Mouse (Mus musculus) Patski (cell line): ENCODE data around the gene Arhgef26. TPM values are rescaled to one million over a fixed set of nuclear protein-coding genes. Genes with fewer than 3 reads are reported as not detected.

Source experiments
- ATAC-seq: fragments of 100-300 bp; one replicate; pipeline ENCODE4 v1.8.0; 2021
- CTCF ChIA-PET: fragments of 350-600 bp; sonication (Branson Sonifier 250); formaldehyde crosslinking; loops from one replicate; lab custom pipeline; 2022; ENCODE audit warnings: inconsistent platforms; lab: Charles Lee
- POLR2A ChIA-PET: fragments of 350-600 bp; sonication (Branson Sonifier 250); formaldehyde crosslinking; loops from one replicate; lab custom pipeline; 2022; ENCODE audit warnings: antibody characterized with exemption, inconsistent platforms; lab: Charles Lee
- DNase-seq: peaks from one replicate; pipeline ENCODE4 v3.0.0-alpha.2; 2011; ENCODE audit warnings: low read depth, low spot score
- H3K27me3 ChIP-seq: fragments of 371-371 bp; one replicate; pipeline ENCODE4 v1.5.1; 2021
- CTCF ChIP-seq: fragments of 100-300 bp; IDR thresholded peaks from one replicate; pipeline ENCODE4 v1.5.1; 2021
- in situ Hi-C: fragments of 300-500 bp; cut with MboI; formaldehyde crosslinking; loops from 3 replicates; pipeline ENCODE4 v1.11.1; 2018; ENCODE audit warnings: low pct_unique_long_range_greater_than_20kb, mixed read lengths
- polyA plus RNA-seq: library from polyadenylated mRNA; unstranded; gene quantifications from one replicate; pipeline ENCODE4 v1.2.3, GENCODE M21; 2021

Gene Arhgef26
- polyA plus RNA-seq, 1 experiment from 2014 or later, result 0.03 TPM

GRCm38 (mm10) chr3:62499327-62499726 lies 161.2 kb downstream of the Arhgef26 start:
- POLR2A ChIA-PET, result interaction anchor here (1.3 kb wide), 1 partner anchor 9 kb away, joined by 4 read pairs; no protein-coding TSS in a partner anchor
- CTCF ChIA-PET, result interaction anchor here (1.0 to 1.7 kb wide), 2 partner anchors 9 to 27 kb away, joined by 4 read pairs; no protein-coding TSS in a partner anchor
- H3K27me3 ChIP-seq, result no peaks in the 10 kb centered on the region
- no peak for ATAC-seq
- TF ChIP-seq CTCF, result no peak
- in situ Hi-C loops, result loop anchor here (25.0 kb wide), 1 partner anchor 1488 kb away; the partner anchor contains the start of gene Gmps
- DNase-seq, result no peak

DNA sequence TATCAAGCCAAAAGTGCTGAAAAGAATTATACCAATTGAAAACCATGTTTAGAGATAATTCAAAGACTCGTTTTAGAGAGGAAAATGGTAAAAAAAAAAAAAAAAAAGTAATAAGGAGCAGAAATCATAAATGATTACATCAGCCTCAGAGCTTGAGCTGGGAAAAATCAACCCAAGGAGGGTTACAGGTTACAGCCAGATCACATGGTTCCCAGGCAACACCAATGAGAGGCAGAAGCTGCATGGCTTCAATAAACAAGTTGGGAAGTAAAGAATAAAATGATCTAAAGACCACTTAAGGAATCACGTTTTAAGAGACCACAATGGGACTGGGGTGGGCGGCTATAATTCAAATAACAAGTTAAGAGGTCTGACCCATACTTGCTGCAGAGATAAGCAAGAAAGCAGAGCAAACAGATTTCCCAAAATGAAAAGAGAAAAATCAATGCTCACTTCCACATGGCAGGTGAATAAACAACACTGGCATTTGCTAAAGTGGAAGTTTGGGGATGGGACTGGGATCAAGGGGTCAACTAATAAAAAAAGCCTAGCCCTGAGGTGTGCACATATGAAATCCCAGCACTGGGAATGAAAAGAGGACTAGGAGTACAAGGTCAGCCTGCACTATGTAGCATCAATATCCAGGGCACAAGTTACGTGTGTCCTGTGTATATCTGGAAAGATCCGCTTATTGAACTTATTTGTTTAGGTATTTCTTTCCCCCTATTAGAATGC lies 167.2 kb downstream of the Arhgef26 start:
- ChIA-PET CTCF (no interaction called here), POLR2A (no interaction called here)
- peaks cover 11% of the 10 kb centered on the region for H3K27me3 ChIP-seq
- no peak for DNase-seq
- in situ Hi-C loops, result no loop called here
- ATAC-seq, result no peak
- no peak for TF ChIP-seq CTCF

DNA sequence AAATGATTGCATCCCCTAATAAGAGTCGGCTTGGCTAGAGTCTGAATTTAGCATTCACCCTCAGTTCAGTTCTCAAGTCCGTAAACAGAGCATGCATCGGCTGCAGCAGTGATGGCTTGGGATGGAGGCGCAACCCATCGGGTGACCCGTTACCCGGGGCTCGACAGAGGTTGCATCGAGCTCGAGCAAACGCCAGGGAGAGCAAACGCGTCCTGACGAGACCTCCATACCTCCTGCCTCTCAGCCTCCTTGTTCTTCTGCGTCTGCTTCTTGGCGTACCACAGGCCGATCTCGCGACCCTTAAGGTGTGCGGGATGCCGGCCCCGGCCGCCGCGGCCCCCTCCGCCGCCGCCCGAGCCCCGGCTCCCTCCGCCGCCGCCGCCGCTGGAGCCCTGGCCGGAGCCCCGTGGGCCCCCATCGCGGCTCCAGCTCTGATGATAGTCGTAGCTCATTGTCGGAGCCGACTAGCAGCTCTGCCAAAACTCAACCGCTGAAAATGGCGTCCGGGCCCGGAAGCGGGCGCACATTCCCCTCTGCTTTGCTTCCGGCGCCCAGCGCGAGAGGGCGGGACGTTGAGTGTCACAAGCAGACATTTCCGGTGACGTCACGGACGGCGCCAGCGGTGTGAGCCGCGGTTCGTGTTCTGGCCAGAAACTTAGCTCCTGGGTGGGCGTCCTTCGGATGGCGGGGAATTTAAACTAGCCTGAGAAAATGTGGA lies 168.5 kb downstream of the Arhgef26 start, which contains the start of gene Dhx36:
TSS of gene Dhx36 (minus strand) at position 517 of the 718 bp plus-strand sequence.
- POLR2A ChIA-PET, result no interaction called here
- DNase-seq (peak; percentile 85), ATAC-seq (peak; percentile 99)
- H3K27me3 ChIP-seq, result peaks cover 18% of the 10 kb centered on the region
- in situ Hi-C loops, result no loop called here
- TF ChIP-seq CTCF, result no peak
- CTCF ChIA-PET, result interaction anchor here (1.0 kb wide), 1 partner anchor 21 kb away, joined by 4 read pairs; no protein-coding TSS in a partner anchor

DNA sequence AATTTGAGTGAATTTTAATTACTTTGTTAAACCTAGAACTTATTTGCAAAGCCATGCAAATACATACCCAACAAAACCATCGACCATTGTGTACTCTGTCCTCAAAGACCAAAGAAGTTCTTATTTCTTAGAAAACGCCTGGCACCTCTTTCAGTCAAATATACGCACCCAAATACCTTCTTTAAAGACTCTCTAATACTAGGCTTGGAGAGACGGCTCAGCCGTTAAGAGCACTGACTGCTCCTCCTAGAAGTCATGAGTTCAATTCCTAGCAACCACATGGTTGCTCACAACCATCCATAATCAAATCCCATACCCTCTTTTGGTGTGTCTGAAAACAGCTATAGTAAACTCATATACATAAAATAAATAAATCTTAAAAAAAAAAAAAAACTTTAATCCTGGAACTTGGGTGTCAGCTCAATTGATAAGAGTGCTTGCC lies 169.1 kb downstream of the Arhgef26 start:
- peaks cover 18% of the 10 kb centered on the region for H3K27me3 ChIP-seq
- ATAC-seq (no peak), DNase-seq (no peak)
- ChIA-PET CTCF (interaction anchor here (1.0 kb wide), 1 partner anchor 20 kb away, joined by 4 read pairs; no protein-coding TSS in a partner anchor), POLR2A (interaction anchor here (0.6 kb wide), 1 partner anchor 1216 kb away, joined by 4 read pairs; no protein-coding TSS in a partner anchor)
- no peak for TF ChIP-seq CTCF
- in situ Hi-C loops, result no loop called here

Other genes starting within 250 kb of the Arhgef26 start
- 46.9 TPM for gene Dhx36, start 168.7 kb downstream of the Arhgef26 start, polyA plus RNA-seq